19 mouse cellular contexts compared by ENCODE assay signal in the genomic region with DNA sequence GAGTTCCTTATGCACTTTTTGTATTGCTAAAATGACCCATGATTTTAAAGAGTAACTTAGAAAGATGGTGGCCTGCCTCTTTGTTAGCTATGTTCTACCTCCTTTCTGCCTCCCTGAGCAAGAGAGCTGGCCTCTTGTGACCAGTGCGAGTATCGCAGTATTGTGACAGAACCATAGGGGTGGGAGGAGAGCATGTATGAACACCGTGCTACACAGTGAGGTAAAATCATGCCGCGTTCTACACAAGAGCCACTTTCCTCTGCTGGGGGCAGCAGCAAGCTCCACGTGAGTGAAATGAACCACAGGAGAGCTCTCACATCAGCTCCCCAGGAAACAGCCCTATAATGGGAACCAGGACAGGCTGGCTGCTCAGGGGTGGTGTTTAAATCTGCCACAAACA.
DNase-seq lines count a peak whose midpoint lies in the region; ATAC-seq and TF ChIP-seq lines count a peak whose summit lies in the region.
"Had no signal": no experiment of that assay in that cellular context is flagged by ENCODE, and none has a peak within 500 bp of the region (broad histone marks: within the 10 kb centered on the region; RNA-seq: fewer than 3 reads in every experiment).

No protein-coding gene starts in this region.

- peak; percentile 29; the same call in 1 of the 2 replicates for ATAC-seq in hindbrain, postnatal 0 days
- ATAC-seq in hindbrain, embryonic 13.5 days (ENCODE audit: low FRiP score): no peak
- 0 out of 2 replicates have a peak, but pooled peaks have one; percentile 23 for ATAC-seq in monocyte, adult 5-6 weeks (replicated peaks; ENCODE audit: insufficient number of reproducible peaks, low FRiP score, low TSS enrichment, poor library complexity, severe bottlenecking)
- ATAC-seq: forebrain, embryonic 14.5 days; liver, embryonic 12.5 days; liver, postnatal 0 days; midbrain, embryonic 13.5 days had no signal

- no peak for DNase-seq in hindbrain, postnatal 0 days (ENCODE audit: low spot score)
- no peak for DNase-seq in ovary, postnatal 10 days (ENCODE audit: low spot score)
- DNase-seq in kidney, adult 18-20 months: no peak
- no peak for DNase-seq in lung, postnatal 25 days (ENCODE audit: low spot score)
- DNase-seq: cerebellum, adult 11-12 months; cerebellum, adult 9-11 months; right cerebral cortex, postnatal 25 days; thymus, adult 18-20 months had no signal

- H3K4me3 ChIP-seq in hindbrain, postnatal 0 days (ENCODE audit: low read length): no peak overlapping the region
- no peak overlapping the region for H3K4me3 ChIP-seq in hindbrain, embryonic 13.5 days
- no peak overlapping the region for H3K4me3 ChIP-seq in bone marrow macrophage, adult 2 months (ENCODE audit: insufficient read depth, low read length)
- H3K4me3 ChIP-seq in macrophage (ENCODE audit: inconsistent target): no peak overlapping the region
- H3K4me3 ChIP-seq: left cerebral cortex, adult 2 months; liver, embryonic 12.5 days; midbrain, embryonic 13.5 days; neural tube, embryonic 15.5 days; stomach, embryonic 15.5 days had no signal

- 57% methylated on average over 6 of the region's 6 CpGs for WGBS in hindbrain, postnatal 0 days
- 77% methylated on average over 6 of the region's 6 CpGs for WGBS in hindbrain, embryonic 13.5 days
- WGBS in macrophage (ENCODE audit: missing documents): 43% methylated on average over 6 of the region's 6 CpGs

- H3K4me2 ChIP-seq in hindbrain, postnatal 0 days (ENCODE audit: low read depth, low read length): no peak overlapping the region
- no peak overlapping the region for H3K4me2 ChIP-seq in hindbrain, embryonic 13.5 days
- H3K4me2 ChIP-seq: liver, embryonic 12.5 days; midbrain, embryonic 13.5 days; neural tube, embryonic 15.5 days; stomach, embryonic 15.5 days had no signal

- TF ChIP-seq POLR2A in bone marrow macrophage, adult 2 months (IDR thresholded peaks at IDR 0.05; ENCODE audit: borderline replicate concordance, low read depth, low read length): no peak

- H3K9ac ChIP-seq in hindbrain, postnatal 0 days (replicated peaks; ENCODE audit: low read length): no peak overlapping the region
- H3K9ac ChIP-seq in hindbrain, embryonic 13.5 days: no peak overlapping the region
- H3K9ac ChIP-seq: liver, embryonic 12.5 days; liver, postnatal 0 days; midbrain, embryonic 13.5 days; neural tube, embryonic 15.5 days; stomach, embryonic 15.5 days had no signal

- H3K27ac ChIP-seq in hindbrain, postnatal 0 days: no peak overlapping the region
- no peak overlapping the region for H3K27ac ChIP-seq in hindbrain, embryonic 13.5 days
- peak overlapping the region; percentile 91 for H3K27ac ChIP-seq in bone marrow macrophage, adult 2 months (ENCODE audit: insufficient read depth, low read depth, low read length)
- peak overlapping the region; percentile 78 for H3K27ac ChIP-seq in macrophage
- H3K27ac ChIP-seq: left cerebral cortex, adult 2 months; liver, embryonic 12.5 days; midbrain, embryonic 13.5 days; neural tube, embryonic 15.5 days; stomach, embryonic 15.5 days had no signal

- no peaks in the 10 kb centered on the region for H3K9me3 ChIP-seq in hindbrain, postnatal 0 days (ENCODE audit: low read length)
- no peaks in the 10 kb centered on the region for H3K9me3 ChIP-seq in hindbrain, embryonic 13.5 days
- H3K9me3 ChIP-seq: liver, embryonic 12.5 days; midbrain, embryonic 13.5 days; neural tube, embryonic 15.5 days; stomach, embryonic 15.5 days had no signal

- H3K36me3 ChIP-seq in hindbrain, postnatal 0 days (ENCODE audit: insufficient read depth, low read length): no peaks in the 10 kb centered on the region
- H3K36me3 ChIP-seq in hindbrain, embryonic 13.5 days: no peaks in the 10 kb centered on the region
- H3K36me3 ChIP-seq in macrophage (ENCODE audit: inconsistent target): peaks cover 12% of the 10 kb centered on the region; the same call in 1 of the 2 replicates
- H3K36me3 ChIP-seq: liver, embryonic 12.5 days; midbrain, embryonic 13.5 days; neural tube, embryonic 15.5 days; stomach, embryonic 15.5 days had no signal

- peak; percentile 19; the same call in 1 of the 2 replicates for TF ChIP-seq CTCF in hindbrain, postnatal 0 days (IDR thresholded peaks at IDR 0.05; ENCODE audit: low read depth)
- no peak for TF ChIP-seq CTCF in bone marrow macrophage, adult 2 months (IDR thresholded peaks at IDR 0.05; ENCODE audit: low read depth, low read length)

- H3K4me1 ChIP-seq in hindbrain, postnatal 0 days (ENCODE audit: insufficient read depth, low read length): no peaks in the 10 kb centered on the region
- H3K4me1 ChIP-seq in hindbrain, embryonic 13.5 days (replicated peaks): no peaks in the 10 kb centered on the region
- peaks cover 38% of the 10 kb centered on the region for H3K4me1 ChIP-seq in bone marrow macrophage, adult 2 months (ENCODE audit: control insufficient read depth, insufficient read depth, low read length)
- H3K4me1 ChIP-seq: neural tube, embryonic 15.5 days; stomach, embryonic 15.5 days had no signal

- H3K79me2 ChIP-seq in macrophage (ENCODE audit: inconsistent target): peaks cover 85% of the 10 kb centered on the region

- no peaks in the 10 kb centered on the region for H3K27me3 ChIP-seq in hindbrain, postnatal 0 days (ENCODE audit: insufficient read depth, low read length)
- H3K27me3 ChIP-seq in hindbrain, embryonic 13.5 days: no peaks in the 10 kb centered on the region
- H3K27me3 ChIP-seq: liver, embryonic 12.5 days; midbrain, embryonic 13.5 days; neural tube, embryonic 15.5 days; stomach, embryonic 15.5 days had no signal

Comparison
In these comparisons a context has a peak if more than half of its experiments do, and no peak if none do; other contexts are left out.
1. H3K27ac ChIP-seq: peak in bone marrow macrophage, adult 2 months (single experiment) and macrophage (single experiment); none in hindbrain, postnatal 0 days (single experiment) and hindbrain, embryonic 13.5 days (single experiment).